Mouse (Mus musculus) spleen, postnatal 14 days (tissue): ENCODE results near the gene 1700021F05Rik.

Experiments used
- DNase-seq, 2 experiments: peaks; one replicate each; pipeline ENCODE4 v3.0.0; 2021 to 2022; ENCODE audit warnings: low spot score in 2 of 2

The 1700021F05Rik gene

DNA sequence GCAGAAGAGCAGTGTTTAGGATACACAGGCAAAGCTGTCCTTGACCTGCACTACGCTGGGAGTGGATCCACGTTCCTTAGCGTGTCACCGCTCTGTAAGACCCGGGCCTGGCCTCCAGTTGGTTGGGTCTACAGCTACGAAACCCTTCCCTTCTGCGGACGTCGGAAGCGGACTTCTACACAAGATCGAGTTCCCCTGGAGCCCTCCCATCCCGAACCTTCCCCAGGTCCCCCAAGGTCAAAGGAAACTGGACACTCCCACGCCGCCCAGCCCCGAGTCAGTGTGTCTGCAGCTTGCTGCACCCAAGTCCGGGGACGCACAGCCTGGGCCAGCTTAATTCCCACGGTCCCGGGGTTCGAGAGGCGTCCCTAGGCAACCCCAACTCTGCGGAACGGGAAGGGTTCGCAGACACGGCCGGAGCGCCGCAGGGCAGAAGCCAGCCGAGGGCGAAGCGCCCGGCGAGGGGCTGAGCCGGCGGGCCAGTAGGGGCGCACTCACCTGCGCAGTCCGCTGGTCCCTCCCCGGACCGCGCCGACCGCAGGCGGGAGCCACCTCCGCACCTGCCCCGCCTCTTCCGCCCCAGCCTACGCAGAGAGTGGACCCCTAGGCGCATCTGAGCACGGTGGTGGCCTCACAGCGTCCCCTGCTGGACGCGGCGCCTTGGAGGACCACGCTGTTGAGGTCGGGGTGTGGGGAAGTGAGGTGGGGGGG lies at the start of gene 1700021F05Rik:
1700021F05Rik (minus strand) TSS at position 553 of the 711 bp plus-strand sequence.
- DNase-seq = peak; percentile 87 to 95

DNA sequence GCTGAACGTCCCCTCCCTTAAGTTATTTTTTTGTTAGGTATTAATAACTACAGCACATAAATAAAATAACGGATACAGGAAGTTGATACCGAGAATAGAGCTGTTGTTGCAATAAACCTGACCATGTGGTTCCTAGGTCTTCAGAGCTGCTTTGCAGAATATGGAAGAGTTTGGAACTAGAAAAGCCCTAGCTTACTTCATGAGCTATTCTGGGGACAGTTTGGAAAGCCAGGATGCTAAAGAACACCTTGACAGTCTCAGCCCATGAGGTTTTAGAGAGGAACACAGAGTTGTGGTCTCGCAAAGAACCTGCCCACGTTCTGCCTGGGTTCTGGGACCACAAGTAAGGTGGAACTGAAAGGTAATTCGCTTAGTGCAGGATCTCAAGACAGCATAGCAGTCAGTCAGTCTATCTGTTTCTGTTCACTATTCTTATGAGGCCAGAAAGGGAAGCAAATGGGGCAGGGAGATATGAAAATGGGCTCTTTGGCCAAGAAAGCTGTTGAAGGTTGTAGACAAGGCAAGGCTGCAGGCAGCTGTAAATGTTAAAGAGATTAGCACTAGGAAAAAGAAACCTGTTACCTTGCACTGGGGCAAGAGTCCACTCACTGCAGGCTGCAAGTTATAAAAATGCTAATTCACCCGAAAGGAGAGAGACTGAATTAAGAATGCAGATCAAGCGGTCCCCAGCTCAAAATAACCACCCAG lies 47.8 kb upstream of the 1700021F05Rik start:
- no peak for DNase-seq

DNA sequence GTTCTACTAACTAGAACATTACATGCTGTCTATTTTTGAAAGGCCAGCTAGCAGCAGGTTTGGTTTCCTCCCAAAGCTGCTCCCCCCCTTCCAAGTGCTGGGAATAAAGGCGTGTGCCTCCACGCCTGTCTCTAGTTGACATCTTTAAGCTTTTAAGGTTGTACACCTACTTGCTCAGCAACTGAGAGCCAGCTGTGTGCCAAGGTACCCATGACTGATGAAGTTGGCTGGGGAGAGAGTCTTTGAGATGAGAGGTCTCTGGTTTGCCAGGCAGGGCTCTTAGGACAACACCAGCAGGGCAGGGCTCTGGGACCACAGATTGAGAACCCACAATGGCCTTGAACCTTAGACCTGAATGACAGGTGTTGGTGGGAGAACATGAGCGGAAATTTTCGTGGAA lies 43.7 kb upstream of the 1700021F05Rik start:
- DNase-seq = no peak

DNA sequence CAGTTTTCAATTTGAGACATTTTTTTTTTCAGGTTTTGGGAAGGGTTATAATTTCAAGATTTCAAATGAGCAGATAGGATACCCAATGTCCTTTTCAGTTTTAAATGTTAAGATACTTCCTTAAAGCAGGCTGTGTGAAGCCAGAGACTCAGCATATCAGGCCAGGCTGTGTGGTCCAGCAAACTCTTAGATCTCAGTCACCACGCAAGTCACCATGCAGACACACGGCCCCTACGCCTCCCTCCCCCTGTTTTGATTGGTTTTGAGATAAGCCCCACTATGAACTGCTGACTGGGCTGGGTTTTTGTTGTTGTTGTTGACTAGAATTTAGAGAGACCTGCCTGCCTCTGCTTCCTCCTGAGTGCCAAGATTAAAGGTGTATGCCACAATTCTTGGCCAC lies 40.5 kb upstream of the 1700021F05Rik start:
- DNase-seq = no peak

DNA sequence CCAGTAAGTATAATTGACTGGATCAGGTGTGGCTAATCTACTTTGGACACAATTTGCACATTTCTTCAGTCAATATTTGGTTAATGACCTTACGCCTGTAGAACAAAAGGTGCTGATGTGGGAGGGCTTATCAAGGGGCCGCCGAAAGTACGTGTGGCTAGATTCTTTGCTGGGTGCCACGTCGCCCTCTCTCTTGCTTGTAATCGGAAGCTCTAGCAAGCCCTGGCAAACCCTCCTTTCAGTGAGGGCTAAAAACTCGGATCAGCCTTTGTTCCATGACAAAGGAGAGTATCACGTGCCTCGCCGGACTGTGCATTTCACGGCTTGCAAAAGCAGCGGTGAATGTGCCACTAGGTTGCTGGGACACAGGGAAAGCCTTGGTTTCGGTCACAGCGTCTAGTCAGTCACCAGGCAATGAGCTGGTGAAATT lies 39.9 kb upstream of the 1700021F05Rik start:
- DNase-seq = no peak

DNA sequence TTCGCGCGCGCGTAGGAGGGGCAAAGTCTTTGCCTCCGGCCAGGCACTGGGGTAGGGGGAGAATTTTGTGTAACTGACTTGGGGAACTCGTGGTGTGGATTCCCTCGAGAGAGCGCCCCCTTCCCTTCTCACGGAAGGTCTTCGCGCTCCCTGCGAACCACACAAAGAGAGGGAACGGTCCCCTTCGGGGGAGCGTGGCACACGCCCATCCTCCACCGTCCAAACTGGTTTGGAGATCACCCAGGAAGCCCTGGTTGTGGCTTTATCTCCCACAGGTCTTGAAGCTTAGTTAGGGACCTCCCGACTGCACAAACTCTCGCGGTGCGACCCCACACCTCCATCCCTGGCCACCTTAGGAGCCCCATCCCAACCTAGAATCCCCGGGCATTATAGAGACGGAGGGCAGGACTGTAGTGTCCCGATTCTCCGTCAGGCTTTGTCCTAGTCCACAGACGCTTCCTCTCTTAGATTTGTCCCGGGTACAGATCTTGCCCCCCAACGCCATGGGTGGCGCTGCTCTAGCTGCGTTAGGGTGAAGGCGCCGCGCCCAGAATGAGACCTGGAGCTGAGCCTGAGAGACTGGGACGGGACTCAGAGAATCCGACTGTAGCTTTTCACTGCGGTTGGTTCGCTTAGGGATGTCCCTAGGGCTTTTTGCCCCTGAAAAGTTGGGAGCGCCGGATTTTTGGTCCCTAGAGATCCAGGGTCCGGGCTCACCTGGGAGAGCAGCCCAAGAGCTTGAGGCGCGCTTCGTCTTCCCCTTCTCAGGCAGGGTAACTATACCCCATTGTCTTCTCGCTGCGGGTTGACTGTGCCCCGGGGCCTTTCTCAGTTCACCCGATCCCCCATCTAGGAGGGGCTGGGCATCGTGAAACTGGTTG lies 38.8 kb upstream of the 1700021F05Rik start:
- peak; percentile 53 to 66 for DNase-seq

DNA sequence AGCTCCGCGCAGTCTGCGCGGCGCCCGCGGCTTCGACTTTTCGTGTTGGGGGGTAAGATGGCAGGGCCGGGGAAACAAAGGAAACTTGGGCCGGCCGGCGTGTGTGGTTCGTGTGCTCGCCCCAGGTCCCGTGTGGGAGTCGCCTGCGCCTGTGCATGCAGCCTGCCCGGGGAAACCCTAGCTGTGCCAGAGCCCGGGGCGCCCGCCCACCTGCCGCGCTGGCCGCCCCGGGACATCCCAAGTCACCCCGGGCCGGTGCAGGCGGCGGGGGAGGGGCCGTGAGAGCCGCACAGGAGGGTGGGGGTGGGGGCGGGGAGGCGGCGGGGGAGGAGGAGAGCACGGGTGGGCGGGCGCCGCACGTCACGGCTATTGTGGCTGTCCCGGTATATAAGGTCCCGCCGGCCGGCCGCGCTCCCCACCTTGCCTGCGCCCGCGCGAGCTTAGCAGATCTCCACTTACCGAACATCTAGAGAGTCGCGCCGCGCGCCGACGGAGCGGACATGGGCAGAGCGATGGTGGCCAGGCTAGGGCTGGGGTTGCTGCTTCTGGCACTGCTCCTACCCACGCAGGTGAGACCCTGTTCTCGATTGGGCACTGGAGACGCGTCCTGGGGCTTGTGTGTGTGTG lies 38.1 kb upstream of the 1700021F05Rik start:
- peak; percentile 94 for DNase-seq

DNA sequence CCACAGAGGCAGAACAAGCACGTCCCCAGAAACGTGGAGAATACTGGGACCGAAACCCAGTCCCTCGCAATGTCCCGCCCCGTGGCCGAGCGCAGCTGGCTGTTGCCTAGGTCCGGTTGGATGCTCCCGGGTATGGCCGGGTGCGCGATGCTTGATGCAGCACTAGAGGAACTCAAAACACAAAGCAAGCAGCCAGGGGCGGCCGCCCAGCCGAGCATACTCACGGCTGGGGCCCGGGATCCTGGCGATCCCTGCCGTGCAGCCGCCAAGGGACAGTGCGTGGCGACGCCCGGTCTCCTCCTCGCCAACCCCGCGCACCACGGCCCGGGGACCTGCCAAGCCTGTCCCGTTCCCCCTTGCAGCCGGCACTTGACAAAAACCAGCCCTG lies 37.6 kb upstream of the 1700021F05Rik start:
- peak; percentile 59 to 70 for DNase-seq

DNA sequence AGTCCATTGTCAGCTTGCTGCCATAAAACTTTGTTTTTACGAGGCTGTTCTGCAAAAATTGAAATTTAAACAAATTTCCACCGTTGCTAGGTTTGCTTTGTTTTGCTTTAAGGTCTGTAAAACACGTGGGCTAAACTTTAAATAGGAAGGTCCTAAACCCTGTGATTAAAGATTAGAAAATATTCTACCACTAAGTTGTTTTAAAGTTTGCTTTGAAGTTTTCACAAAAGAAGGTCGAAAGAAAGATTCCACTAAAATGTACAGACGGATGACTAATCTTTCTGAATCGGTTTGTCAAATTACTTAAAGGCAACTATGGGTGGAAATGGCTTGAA lies 37.2 kb upstream of the 1700021F05Rik start, which contains the start of gene Cd24a:
Cd24a (plus strand) TSS at position 288 of the 335 bp plus-strand sequence.
- no peak for DNase-seq

DNA sequence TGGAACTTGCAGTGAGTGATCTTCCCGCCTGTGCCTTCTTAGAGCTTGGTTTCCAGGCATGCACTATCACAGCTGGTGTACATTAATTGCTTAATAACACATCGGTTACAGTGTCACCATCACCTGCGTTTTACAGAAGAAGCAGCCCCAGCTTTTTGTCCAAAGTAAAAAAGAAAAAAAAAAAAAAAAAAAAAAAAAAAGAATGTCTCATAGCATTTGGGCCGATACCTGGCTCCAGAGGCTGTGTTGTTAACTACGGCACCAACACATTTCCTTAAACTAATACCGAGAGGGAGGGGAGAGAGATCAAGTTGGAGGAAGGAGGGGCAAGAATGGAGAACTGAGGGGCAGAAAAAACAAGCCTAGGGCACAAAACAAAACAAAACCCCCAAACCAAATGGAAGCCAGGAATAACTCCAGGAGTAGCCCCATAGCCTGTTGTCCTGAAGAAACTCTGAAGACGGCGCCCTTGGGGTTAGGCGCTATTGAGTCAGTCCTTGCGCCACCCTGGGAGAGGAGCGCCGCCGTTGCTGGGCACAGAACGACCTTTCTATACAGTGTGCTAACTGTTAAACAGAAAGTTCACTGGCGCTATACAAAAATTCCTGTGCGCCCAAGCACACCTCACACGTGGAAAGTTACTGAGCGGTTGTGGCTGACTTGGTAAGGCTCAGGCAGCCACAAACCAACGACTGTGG lies 36.7 kb upstream of the 1700021F05Rik start:
- DNase-seq = peak; percentile 47 to 57

DNA sequence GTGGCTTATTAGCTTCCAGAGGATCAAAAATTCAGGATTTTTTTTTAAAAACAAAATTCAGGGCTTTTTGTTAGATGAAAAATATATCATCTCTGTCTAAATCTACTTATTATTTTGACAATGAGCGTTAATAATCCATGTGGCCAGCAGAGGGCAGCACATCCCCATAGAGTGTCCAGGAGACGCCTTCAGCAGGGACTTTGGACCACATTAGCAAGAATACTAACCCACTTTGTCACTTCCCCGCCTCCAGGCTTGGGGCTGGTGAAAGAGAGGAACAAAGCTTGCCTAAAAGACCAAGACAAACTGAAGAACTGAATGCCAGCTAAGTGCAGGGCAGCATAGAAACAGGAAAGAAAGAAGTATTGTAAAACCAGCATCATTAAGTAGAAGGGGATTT lies 34.2 kb upstream of the 1700021F05Rik start:
- peak; percentile 77 to 90 for DNase-seq

DNA sequence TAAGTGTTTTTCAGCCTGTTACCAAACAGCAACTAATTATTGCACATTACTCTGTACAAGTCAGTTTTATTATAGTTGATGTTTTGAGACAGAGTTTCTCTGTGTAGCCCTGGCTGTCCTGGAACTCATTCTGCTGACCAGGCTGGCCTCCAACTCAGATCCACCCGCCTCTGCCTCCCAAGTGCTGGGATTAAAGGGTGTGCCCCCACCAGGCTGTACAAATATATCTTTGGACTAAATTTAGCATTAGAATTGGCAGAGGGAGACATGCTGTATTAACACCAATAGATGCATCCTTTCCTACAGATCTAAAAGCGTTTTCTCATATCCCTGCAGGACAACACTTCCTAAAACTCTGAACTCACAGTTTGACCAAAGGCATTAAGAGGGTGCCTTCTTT lies 33.6 kb upstream of the 1700021F05Rik start:
- no peak for DNase-seq

DNA sequence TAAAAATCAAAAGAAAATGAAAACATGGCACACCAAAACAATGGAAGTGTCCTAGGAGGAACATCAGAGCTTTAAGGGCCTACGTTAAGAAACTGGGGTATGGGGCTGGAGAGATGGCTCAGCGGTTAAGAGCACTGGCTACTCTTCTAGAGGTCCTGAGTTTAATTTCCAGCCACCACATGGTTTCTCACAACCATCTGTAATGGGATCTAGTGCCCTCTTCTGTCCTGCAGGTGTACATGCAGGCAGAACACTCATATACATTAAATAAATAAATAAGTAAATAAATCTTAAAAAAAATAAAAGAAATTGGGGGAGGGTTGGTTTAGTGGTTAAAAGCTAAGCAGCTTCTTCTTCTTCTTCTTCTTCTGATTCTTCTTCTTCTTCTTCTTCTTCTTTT lies 20.5 kb upstream of the 1700021F05Rik start:
- no peak for DNase-seq

DNA sequence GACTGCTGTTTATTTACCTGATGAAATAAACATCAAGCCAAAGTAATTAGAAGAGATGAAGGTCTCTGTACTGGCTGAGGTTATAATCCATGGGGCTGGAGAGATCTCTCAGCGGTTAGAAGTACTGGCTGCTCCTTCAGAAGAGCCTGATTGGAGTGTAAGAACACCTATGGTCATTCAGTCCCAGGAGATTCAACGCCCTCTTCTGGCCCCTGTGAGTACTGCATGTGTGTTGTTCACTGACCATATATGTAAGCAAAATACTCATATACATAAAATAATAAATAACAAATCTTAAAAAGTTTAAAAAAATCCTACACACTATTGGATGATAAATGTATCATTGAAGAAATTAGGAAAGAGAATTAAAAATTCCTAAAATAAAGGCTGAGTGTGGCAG lies 20.0 kb upstream of the 1700021F05Rik start:
- DNase-seq = no peak

DNA sequence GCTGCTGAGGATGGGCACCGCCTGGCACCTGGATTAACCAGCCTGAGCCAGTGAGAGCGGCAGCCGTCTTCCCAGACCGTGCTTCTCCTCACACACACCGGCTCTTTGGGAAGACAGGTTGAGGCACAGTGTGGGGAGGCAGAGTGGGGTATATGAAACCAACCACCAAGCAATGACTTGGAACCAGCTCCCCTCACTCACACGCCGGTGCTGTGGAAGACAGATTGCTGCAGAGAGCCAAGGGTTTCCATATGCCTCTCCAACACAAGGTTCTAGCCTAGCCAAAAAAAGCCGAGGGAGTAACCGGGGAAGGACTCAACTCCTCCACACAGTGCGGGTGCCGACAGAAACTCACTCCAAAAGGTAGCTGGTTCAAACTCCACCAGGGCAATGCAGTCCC lies 18.5 kb upstream of the 1700021F05Rik start:
- DNase-seq = no peak

DNA sequence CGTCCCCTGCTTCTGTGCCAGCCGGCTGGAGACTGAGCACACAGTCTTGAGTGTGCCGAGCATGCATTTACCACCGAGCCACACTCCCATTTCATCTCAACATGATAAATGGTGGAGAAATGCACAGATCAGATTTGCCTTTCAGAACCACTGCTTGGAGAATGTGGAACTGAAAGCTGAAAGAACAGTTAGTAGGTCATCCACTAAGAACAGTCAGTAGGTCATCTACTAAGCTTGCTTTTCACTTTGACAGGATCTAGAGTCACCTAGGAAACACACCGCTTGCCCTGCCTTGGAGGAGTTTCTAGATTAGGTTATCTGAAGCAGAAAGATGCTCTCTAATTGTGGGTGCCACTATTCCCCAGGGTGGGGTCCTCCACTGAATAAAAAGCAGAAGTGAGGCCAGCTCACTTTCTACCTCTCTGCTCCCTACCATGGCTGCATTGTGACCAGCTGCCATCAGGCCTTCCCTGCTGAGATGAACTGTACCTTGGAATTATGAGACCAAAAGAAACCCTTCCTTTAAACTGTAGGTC lies 16.9 kb upstream of the 1700021F05Rik start:
- DNase-seq = no peak

DNA sequence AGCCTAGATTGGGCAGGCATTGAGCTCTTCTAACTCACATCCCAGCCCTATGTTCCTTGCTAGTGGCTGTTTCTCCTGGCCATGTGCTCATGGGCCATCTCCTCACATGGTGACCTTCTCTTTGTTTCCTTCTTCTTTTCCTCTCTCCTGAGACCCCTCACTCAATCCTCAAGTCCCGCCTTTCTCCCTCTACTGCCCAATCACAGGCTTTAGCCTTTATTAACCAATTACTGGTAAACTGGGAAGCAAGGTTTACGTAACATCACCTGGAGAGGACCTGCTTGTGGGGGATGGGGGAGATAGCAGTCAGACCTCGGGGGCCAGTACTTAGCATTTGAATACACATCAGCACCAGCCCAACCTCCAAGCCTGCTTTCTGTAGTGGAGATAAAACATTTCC lies 10.6 kb upstream of the 1700021F05Rik start:
- no peak for DNase-seq

DNA sequence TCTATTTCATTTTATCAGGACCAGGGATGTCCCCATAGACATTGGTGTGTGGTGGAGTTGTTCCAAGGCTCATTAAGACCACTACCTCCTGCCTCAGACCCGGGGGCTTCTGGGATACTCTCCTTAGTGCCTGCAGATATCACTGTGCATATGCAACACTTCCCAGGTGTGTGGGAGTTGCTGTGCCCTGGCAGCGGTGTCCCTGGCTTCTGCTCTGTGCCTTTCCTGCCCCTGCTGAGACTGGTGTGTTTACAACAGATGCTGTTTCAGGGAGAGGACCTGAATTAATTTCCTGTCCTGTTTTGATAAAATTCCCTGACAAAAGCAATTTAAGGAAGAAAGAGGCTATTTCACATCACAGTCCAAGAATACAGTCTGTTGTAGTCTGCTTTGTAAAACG lies 10.1 kb upstream of the 1700021F05Rik start:
- DNase-seq = no peak

DNA sequence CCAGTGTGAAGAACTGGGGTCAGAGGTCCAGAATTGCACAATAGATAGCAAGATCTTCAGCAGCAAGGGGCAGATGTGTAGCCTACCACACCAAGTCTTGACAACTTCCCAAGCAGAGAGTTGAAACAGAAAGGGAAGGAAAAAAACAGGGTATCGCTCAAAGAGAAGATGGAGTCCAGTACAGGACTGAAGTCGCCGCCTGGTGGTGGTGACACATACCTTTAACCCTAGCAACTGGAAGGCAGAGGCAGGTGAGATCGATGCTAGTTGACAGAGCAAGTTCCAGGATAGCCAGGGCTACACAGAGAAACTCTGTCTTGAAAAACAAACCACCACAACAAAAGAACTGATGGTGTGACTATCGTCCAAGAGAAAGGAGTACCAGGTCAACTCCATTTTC lies 8.6 kb upstream of the 1700021F05Rik start:
- no peak for DNase-seq

DNA sequence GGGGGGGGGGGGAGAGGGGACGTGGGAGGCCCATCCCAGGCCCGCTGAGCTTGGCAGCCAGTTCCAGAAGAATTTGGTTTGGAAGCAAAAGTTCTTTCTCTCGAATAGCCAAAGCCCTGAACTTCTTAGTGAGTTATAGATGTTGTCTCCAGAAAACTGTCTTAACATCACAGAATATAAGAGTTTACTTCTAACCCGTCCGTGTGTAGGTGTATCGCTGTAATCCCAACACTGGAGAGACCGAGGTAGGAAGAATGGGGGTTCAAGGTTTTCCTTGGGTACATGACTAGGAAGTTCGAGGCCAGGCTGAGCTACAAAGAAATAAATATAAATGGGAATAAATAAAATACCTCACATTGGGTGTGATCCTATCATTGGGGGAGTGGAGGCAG lies 355 bp upstream of the 1700021F05Rik start:
- DNase-seq = no peak

DNA sequence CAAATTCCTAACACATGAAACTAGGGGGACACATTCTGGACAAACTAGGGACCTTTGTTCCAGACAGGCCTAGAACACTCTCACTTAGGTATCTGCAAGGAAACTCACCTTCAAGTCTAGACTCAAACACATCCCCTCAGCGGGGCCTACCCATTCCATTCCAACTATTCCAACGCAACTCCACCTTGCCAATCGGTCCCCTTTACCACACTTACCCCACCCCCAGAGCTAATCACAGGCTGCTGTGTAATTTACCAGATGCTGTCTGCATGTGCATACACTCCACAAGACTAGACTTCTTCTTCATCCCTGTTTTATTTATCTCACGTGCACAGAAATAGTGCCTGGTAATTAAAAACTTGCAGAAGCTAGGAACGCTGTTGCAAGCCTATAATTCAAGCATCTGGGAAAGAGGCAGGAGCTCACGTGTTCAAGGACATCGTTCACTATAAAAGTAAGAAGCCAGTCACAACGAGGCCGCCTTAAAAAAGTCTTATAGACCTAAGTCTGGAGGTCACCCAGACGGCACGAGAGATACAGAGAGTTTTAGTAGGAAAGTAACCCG lies 966 bp downstream of the 1700021F05Rik start:
- DNase-seq = no peak
